Mouse (Mus musculus): ENCODE data around the gene Rpgrip1l. TPM values are rescaled to one million over a fixed set of nuclear protein-coding genes. Genes with fewer than 3 reads are reported as not detected.

The Rpgrip1l gene
- polyA plus RNA-seq, 1 experiment from 2014 or later = 2.6 TPM

DNA sequence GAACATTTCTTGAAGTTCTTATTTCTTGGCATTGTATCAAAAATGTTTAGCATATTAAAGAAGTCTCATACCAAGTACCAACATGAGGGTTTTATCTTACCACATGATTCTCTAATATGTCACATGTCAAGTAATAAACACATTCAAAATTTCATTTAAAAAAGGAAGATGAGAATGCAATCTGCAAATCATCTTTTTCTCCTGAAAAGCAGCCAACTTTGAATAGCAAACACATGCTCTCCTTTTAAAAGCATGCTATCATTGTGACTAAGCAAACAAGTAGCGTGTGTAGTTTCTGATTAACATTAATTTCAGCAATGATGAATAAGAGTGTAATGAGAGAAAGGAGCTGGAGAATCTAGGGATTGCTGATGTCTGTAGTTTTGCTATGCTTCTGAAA, 29.2 kb downstream of the Rpgrip1l start:
- ATAC-seq = no peak
- Histone ChIP-seq H3K9me3 (ENCODE audit: control insufficient read depth) (no peaks in the 10 kb centered on the region), H3K9ac (ENCODE audit: low read depth, low read length) (no peak overlapping the region), H3K27me3 (replicated peaks; ENCODE audit: control insufficient read depth, insufficient read depth, low read length) (no peaks in the 10 kb centered on the region), H3K4me2 (replicated peaks; ENCODE audit: low read depth) (no peak overlapping the region), H3K4me3 (ENCODE audit: low read depth, low read length) (no peak overlapping the region), H3K27ac (ENCODE audit: low read depth, low read length) (no peak overlapping the region), H3K4me1 (replicated peaks; ENCODE audit: control insufficient read depth, insufficient read depth, low read length) (no peaks in the 10 kb centered on the region), H3K36me3 (ENCODE audit: control insufficient read depth, insufficient read depth) (no peaks in the 10 kb centered on the region)
- 70% methylated on average over 1 of the region's 1 CpGs for WGBS
- no peak for TF ChIP-seq CTCF (IDR thresholded peaks at IDR 0.05; ENCODE audit: low read depth)

DNA sequence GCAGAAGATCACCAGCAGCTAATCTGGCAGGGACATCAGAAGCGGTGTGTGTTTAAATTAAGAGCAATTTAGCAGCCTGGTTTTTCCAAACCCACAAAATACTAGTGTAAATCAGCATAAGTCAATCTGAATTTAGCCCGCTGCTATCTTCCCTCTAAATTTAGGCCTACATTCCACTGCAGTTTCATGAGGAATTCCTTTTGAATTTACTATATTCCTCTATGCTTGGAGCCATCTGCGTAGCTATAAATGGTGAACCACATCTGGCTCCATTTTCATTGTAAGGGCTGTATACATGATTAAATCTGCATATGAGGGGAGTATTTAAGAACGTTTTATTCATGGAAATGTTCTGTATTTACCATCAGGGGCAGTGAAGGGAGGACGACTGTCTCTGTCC, 30.4 kb downstream of the Rpgrip1l start:
- H3K27ac ChIP-seq (ENCODE audit: low read depth, low read length) = no peak overlapping the region
- no peak for TF ChIP-seq CTCF (IDR thresholded peaks at IDR 0.05; ENCODE audit: low read depth)
- no peaks in the 10 kb centered on the region for H3K36me3 ChIP-seq (ENCODE audit: control insufficient read depth, insufficient read depth)
- H3K27me3 ChIP-seq (replicated peaks; ENCODE audit: control insufficient read depth, insufficient read depth, low read length) = no peaks in the 10 kb centered on the region
- no peaks in the 10 kb centered on the region for H3K4me1 ChIP-seq (replicated peaks; ENCODE audit: control insufficient read depth, insufficient read depth, low read length)
- 71% methylated on average over 5 of the region's 5 CpGs for WGBS
- H3K4me2 ChIP-seq (replicated peaks; ENCODE audit: low read depth) = no peak overlapping the region
- no peak overlapping the region for H3K9ac ChIP-seq (ENCODE audit: low read depth, low read length)
- ATAC-seq = no peak
- no peak overlapping the region for H3K4me3 ChIP-seq (ENCODE audit: low read depth, low read length)
- no peaks in the 10 kb centered on the region for H3K9me3 ChIP-seq (ENCODE audit: control insufficient read depth)

DNA sequence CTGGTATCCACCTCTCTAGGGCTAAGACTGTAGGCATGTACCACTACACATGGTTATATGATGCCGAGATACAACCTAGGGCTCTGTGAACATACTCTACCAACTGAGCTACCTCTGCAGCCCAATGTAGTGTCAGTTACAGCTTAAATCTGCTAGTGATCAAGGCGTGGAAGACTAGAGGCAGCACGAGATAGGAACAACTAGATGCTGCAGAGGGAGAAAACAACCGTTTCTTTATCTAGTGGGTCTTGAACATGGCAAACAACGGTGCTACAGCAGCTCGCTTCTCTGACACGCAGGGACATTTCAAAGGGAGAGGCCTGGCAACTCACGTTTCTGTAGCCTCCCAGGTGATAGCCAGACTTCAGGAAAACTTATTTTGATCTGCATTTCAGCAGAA, 31.5 kb downstream of the Rpgrip1l start:
- Histone ChIP-seq H3K4me2 (replicated peaks; ENCODE audit: low read depth) (no peak overlapping the region), H3K36me3 (ENCODE audit: control insufficient read depth, insufficient read depth) (no peaks in the 10 kb centered on the region), H3K27me3 (replicated peaks; ENCODE audit: control insufficient read depth, insufficient read depth, low read length) (no peaks in the 10 kb centered on the region), H3K9ac (ENCODE audit: low read depth, low read length) (no peak overlapping the region), H3K27ac (ENCODE audit: low read depth, low read length) (no peak overlapping the region), H3K9me3 (ENCODE audit: control insufficient read depth) (no peaks in the 10 kb centered on the region), H3K4me3 (ENCODE audit: low read depth, low read length) (no peak overlapping the region), H3K4me1 (replicated peaks; ENCODE audit: control insufficient read depth, insufficient read depth, low read length) (no peaks in the 10 kb centered on the region)
- no peak for TF ChIP-seq CTCF (IDR thresholded peaks at IDR 0.05; ENCODE audit: low read depth)
- ATAC-seq = no peak
- WGBS = 74% methylated on average over 8 of the region's 8 CpGs

DNA sequence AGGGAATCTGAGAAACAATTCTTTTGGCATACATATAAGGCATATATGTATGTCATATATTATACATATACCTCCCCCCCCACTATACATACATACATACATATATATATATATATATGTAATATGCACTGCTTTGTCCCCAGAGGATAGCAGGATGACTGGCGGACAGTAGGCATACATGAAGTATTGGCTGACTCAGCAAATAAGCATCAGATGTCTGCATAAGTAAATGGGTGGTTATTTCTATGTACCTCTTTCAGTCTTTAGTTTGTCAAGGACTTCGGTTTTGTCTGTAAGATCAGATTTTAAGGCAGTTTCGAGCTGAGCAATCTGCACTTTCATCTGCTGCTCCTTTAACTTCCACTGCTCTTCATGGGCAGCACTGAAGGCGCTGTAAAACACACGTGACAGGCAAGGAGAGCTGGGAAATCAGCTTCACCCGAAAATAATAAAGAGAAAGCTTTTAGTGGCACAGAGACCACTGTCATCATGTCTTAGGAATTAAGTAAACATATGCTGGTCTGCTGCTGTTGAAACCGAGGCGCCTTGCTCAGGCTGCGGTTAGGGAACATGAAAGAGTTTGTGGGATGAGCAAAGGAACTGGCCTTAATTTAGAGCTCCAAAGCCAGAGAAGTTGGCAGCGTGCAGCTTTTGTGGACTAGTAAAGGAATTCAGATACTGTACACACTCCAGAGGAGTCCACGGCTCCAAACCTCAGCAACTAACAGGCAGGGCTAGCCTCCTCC, 32.4 kb downstream of the Rpgrip1l start:
- no peak overlapping the region for H3K27ac ChIP-seq (ENCODE audit: low read depth, low read length)
- no peak overlapping the region for H3K4me3 ChIP-seq (ENCODE audit: low read depth, low read length)
- no peak for TF ChIP-seq CTCF (IDR thresholded peaks at IDR 0.05; ENCODE audit: low read depth)
- no peaks in the 10 kb centered on the region for H3K4me1 ChIP-seq (replicated peaks; ENCODE audit: control insufficient read depth, insufficient read depth, low read length)
- no peaks in the 10 kb centered on the region for H3K36me3 ChIP-seq (ENCODE audit: control insufficient read depth, insufficient read depth)
- H3K9me3 ChIP-seq (ENCODE audit: control insufficient read depth) = 0 out of 2 replicates have a peak, but pooled peaks cover 3% of the 10 kb centered on the region
- H3K27me3 ChIP-seq (replicated peaks; ENCODE audit: control insufficient read depth, insufficient read depth, low read length) = no peaks in the 10 kb centered on the region
- H3K9ac ChIP-seq (ENCODE audit: low read depth, low read length) = no peak overlapping the region
- H3K4me2 ChIP-seq (replicated peaks; ENCODE audit: low read depth) = no peak overlapping the region
- 66% methylated on average over 11 of the region's 11 CpGs for WGBS
- ATAC-seq = no peak

DNA sequence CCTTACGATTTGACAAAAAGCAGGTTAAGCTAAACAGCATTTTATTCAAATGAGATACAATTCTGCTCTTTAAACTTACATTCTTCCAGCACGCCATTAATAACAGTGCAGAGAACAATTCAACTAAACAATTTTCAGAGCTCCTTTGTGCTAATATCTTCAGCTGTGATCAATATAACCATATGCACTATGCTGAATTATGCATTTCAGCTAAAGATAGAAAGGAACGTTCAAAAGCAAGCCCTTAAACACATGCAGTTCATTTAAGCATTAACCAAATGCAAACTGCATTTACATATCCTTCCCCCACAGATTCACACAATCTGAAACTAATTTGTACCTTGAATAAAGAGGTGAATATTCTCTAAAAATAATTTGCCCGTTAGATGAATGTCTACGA, 35.0 kb downstream of the Rpgrip1l start:
- ATAC-seq = no peak
- no peaks in the 10 kb centered on the region; the same call in 1 of the 2 replicates for H3K36me3 ChIP-seq (ENCODE audit: control insufficient read depth, insufficient read depth)
- no peaks in the 10 kb centered on the region for H3K4me1 ChIP-seq (replicated peaks; ENCODE audit: control insufficient read depth, insufficient read depth, low read length)
- H3K4me2 ChIP-seq (replicated peaks; ENCODE audit: low read depth) = no peak overlapping the region
- H3K27me3 ChIP-seq (replicated peaks; ENCODE audit: control insufficient read depth, insufficient read depth, low read length) = no peaks in the 10 kb centered on the region
- no peak overlapping the region for H3K27ac ChIP-seq (ENCODE audit: low read depth, low read length)
- H3K9ac ChIP-seq (ENCODE audit: low read depth, low read length) = no peak overlapping the region
- WGBS = 85% methylated on average over 5 of the region's 5 CpGs
- H3K4me3 ChIP-seq (ENCODE audit: low read depth, low read length) = no peak overlapping the region
- no peak for TF ChIP-seq CTCF (IDR thresholded peaks at IDR 0.05; ENCODE audit: low read depth)
- 0 out of 2 replicates have a peak, but pooled peaks cover 3% of the 10 kb centered on the region for H3K9me3 ChIP-seq (ENCODE audit: control insufficient read depth)

DNA sequence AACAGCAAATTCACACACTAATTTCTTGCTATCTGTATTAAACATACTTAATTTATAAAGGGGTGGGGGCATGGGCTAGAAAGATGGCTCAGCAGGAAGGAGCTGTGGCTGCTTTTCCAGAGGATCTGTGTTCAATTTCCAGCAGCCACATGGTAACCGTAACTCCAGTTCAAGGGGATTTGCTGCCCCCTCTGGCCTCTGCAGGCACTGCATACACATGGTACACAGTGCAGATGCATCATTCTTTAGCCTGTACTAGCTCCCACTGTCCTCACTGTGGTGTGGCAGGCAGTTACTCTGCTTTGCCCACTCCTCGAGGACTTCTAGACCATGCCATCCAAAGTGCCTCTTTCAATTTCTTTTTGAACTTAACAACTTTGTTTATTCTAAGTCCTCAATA, 36.7 kb downstream of the Rpgrip1l start:
- Histone ChIP-seq H3K4me1 (replicated peaks; ENCODE audit: control insufficient read depth, insufficient read depth, low read length) (no peaks in the 10 kb centered on the region), H3K27ac (ENCODE audit: low read depth, low read length) (no peak overlapping the region), H3K4me3 (ENCODE audit: low read depth, low read length) (no peak overlapping the region), H3K9ac (ENCODE audit: low read depth, low read length) (no peak overlapping the region), H3K4me2 (replicated peaks; ENCODE audit: low read depth) (no peak overlapping the region), H3K36me3 (ENCODE audit: control insufficient read depth, insufficient read depth) (no peaks in the 10 kb centered on the region; the same call in 1 of the 2 replicates), H3K9me3 (ENCODE audit: control insufficient read depth) (0 out of 2 replicates have a peak, but pooled peaks cover 3% of the 10 kb centered on the region), H3K27me3 (replicated peaks; ENCODE audit: control insufficient read depth, insufficient read depth, low read length) (no peaks in the 10 kb centered on the region)
- ATAC-seq = no peak
- peak; percentile 49 for TF ChIP-seq CTCF (IDR thresholded peaks at IDR 0.05; ENCODE audit: low read depth)
- 92% methylated on average over 2 of the region's 2 CpGs for WGBS
